Mouse (Mus musculus) MEL (cell line): Measurements from ENCODE around the gene Klrb1b. TPM values are rescaled to one million over a fixed set of nuclear protein-coding genes. Genes with fewer than 3 reads are reported as not detected.
A peak's percentile ranks its signal among the peaks of the same experiment; 100 is the strongest.

ENCODE experiments used
- DNase-seq: peaks from one replicate; pipeline ENCODE4 v3.0.0; 2011; ENCODE audit warnings: low read depth, low spot score
- H3K27ac ChIP-seq: 2 replicates; pipeline ENCODE4 v1.5.1; 2012; ENCODE audit warnings: low read depth, mild to moderate bottlenecking, control low read depth, low read length, moderate library complexity; ENCODE audit not compliant: control insufficient read depth
- H3K27me3 ChIP-seq, 2 experiments: fragments of 150-350 bp in 1 of 2; sonication (generic) in 1 of 2; 2 replicates each; pipeline ENCODE4 v1.6.1; 2012; ENCODE audit warnings: low read length in 2 of 2, mild to moderate bottlenecking in 2 of 2, improper control_type of control experiment in 1 of 2, moderate library complexity in 1 of 2; ENCODE audit not compliant: insufficient read depth in 2 of 2, control insufficient read depth in 1 of 2
- H3K36me3 ChIP-seq, 2 experiments: 2 replicates each; pipeline ENCODE4 v1.6.1; 2012 to 2014; ENCODE audit warnings: low read length in 2 of 2, improper control_type of control experiment in 1 of 2, inconsistent platforms in 1 of 2, mild to moderate bottlenecking in 1 of 2; ENCODE audit not compliant: insufficient read depth in 2 of 2, control insufficient read depth in 1 of 2
- H3K4me1 ChIP-seq, 2 experiments: fragments of 150-350 bp in 1 of 2; sonication (generic) in 1 of 2; 2 replicates each; pipeline ENCODE4 v1.6.1; 2012; ENCODE audit warnings: low read length in 2 of 2, improper control_type of control experiment in 1 of 2, mild to moderate bottlenecking in 1 of 2; ENCODE audit not compliant: insufficient read depth in 2 of 2, control insufficient read depth in 1 of 2
- H3K4me3 ChIP-seq, 2 experiments: fragments of 150-350 bp in 1 of 2; sonication (generic) in 1 of 2; 2 replicates each; pipeline ENCODE4 v1.5.1; 2012; ENCODE audit warnings: low read depth in 2 of 2, low read length in 2 of 2, mild to moderate bottlenecking in 2 of 2, moderate library complexity in 2 of 2, control low read depth in 1 of 2, improper control_type of control experiment in 1 of 2; ENCODE audit not compliant: control insufficient read depth in 1 of 2, insufficient read depth in 1 of 2
- H3K79me2 ChIP-seq: 2 replicates; pipeline ENCODE4 v1.6.1; 2012; ENCODE audit warnings: mild to moderate bottlenecking, low read length, moderate library complexity; ENCODE audit not compliant: control insufficient read depth, poor library complexity, insufficient read depth
- H3K9ac ChIP-seq: 2 replicates; pipeline ENCODE4 v1.6.1; 2012; ENCODE audit warnings: low read depth, mild to moderate bottlenecking, control low read depth, low read length, moderate library complexity; ENCODE audit not compliant: control insufficient read depth, poor library complexity, severe bottlenecking
- H3K9me3 ChIP-seq: fragments of 150-350 bp; sonication (generic); replicated peaks from 2 replicates; pipeline ENCODE4 v1.6.1; 2012; ENCODE audit warnings: mild to moderate bottlenecking, low read length, improper control_type of control experiment, moderate library complexity; ENCODE audit not compliant: insufficient read depth
- CHD1 ChIP-seq: IDR thresholded peaks from 2 replicates; pipeline ENCODE4 v1.6.1; 2012; ENCODE audit warnings: low read depth, mild to moderate bottlenecking, inconsistent platforms, low read length, improper control_type of control experiment
- ETS1 ChIP-seq: IDR thresholded peaks from 2 replicates; pipeline ENCODE4 v1.6.1; 2012; ENCODE audit warnings: low read depth, mild to moderate bottlenecking, inconsistent platforms, low read length, improper control_type of control experiment, moderate library complexity
- KAT2A ChIP-seq: conservative IDR thresholded peaks from 2 replicates; pipeline ENCODE4 v1.6.1; 2012; ENCODE audit warnings: low read depth, low read length, improper control_type of control experiment, inconsistent platforms
- MAZ ChIP-seq: IDR thresholded peaks from 2 replicates; pipeline ENCODE4 v1.6.1; 2012; ENCODE audit warnings: low read depth, mild to moderate bottlenecking, inconsistent platforms, low read length, improper control_type of control experiment
- MYB ChIP-seq: IDR thresholded peaks from 2 replicates; pipeline ENCODE4 v1.6.1; 2011; ENCODE audit warnings: mild to moderate bottlenecking, low read depth, low read length, improper control_type of control experiment
- NRF1 ChIP-seq: IDR thresholded peaks from 2 replicates; pipeline ENCODE4 v1.6.1; 2014; ENCODE audit warnings: low read depth, mild to moderate bottlenecking, inconsistent platforms, low read length, improper control_type of control experiment, moderate library complexity; ENCODE audit not compliant: poor library complexity, insufficient read depth, severe bottlenecking
- POLR2AphosphoS2 ChIP-seq: IDR thresholded peaks from 2 replicates; pipeline ENCODE4 v1.6.1; 2011; ENCODE audit warnings: low read length, improper control_type of control experiment
- POLR2AphosphoS5 ChIP-seq: IDR thresholded peaks from 2 replicates; pipeline ENCODE4 v1.6.1; 2012; ENCODE audit warnings: low read depth, borderline replicate concordance, mild to moderate bottlenecking, inconsistent platforms, low read length, moderate library complexity, mixed read lengths
- SMC3 ChIP-seq: IDR thresholded peaks from 2 replicates; pipeline ENCODE4 v1.6.1; 2011; ENCODE audit warnings: low read depth, low read length, improper control_type of control experiment
- TAL1 ChIP-seq: IDR thresholded peaks from 2 replicates; pipeline ENCODE4 v1.6.1; 2012; ENCODE audit warnings: mild to moderate bottlenecking, inconsistent platforms, low read length, moderate library complexity, mixed read lengths
- TBP ChIP-seq: IDR thresholded peaks from 2 replicates; pipeline ENCODE4 v1.8.0; 2011; ENCODE audit warnings: low read depth, low read length, improper control_type of control experiment
- TCF12 ChIP-seq: IDR thresholded peaks from 2 replicates; pipeline ENCODE4 v1.6.1; 2014; ENCODE audit warnings: low read depth, mild to moderate bottlenecking, inconsistent platforms, low read length, improper control_type of control experiment, moderate library complexity
- UBTF ChIP-seq: IDR thresholded peaks from 2 replicates; pipeline ENCODE4 v1.6.1; 2012; ENCODE audit warnings: low read depth, mild to moderate bottlenecking, inconsistent platforms, low read length, improper control_type of control experiment, moderate library complexity, borderline replicate concordance; ENCODE audit not compliant: insufficient read depth
- USF1 ChIP-seq: IDR thresholded peaks from 2 replicates; pipeline ENCODE4 v1.6.1; 2014; ENCODE audit warnings: low read depth, mild to moderate bottlenecking, inconsistent platforms, low read length, improper control_type of control experiment, moderate library complexity
- ZC3H11A ChIP-seq: IDR thresholded peaks from 2 replicates; pipeline ENCODE4 v1.6.1; 2012; ENCODE audit warnings: low read depth, mild to moderate bottlenecking, inconsistent platforms, low read length, improper control_type of control experiment
- ZMIZ1 ChIP-seq: IDR thresholded peaks from 2 replicates; pipeline ENCODE4 v1.6.1; 2012; ENCODE audit warnings: low read depth, mild to moderate bottlenecking, inconsistent platforms, low read length, improper control_type of control experiment, moderate library complexity
- ZNF384 ChIP-seq: IDR thresholded peaks from 2 replicates; pipeline ENCODE4 v1.6.1; 2012; ENCODE audit warnings: low read depth, mild to moderate bottlenecking, inconsistent platforms, low read length, improper control_type of control experiment
- polyA plus RNA-seq, 2 experiments: library from polyadenylated mRNA; stranded (reverse) in 1 of 2; unstranded in 1 of 2; fragments of >175 nt in 1 of 2; fragments of >200 nt in 1 of 2; gene quantifications; 2 replicates each; pipeline versions ENCODE4 v1.2.1 to v1.2.4; 2012; ENCODE audit warnings: low replicate concordance in 2 of 2, low read depth in 1 of 2; ENCODE audit not compliant: insufficient read length in 2 of 2, insufficient read depth in 1 of 2, missing spikeins in 1 of 2
- total RNA-seq: library from RNA; depleted of rRNA; stranded (reverse); fragments of 300-350 nt; gene quantifications from 2 replicates; pipeline ENCODE4 v1.2.3, GENCODE M21; 2012; rRNA removed

Klrb1b gene
- total RNA-seq: not detected in 2 replicates
- not detected for polyA plus RNA-seq

- no peaks in the 10 kb centered on the region; a peak in 1 of 4 replicates for H3K27me3 ChIP-seq
- H3K9ac ChIP-seq: no peak within 1 kb of the TSS
- no peak for TF ChIP-seq MAZ
- TF ChIP-seq TCF12: no peak
- TF ChIP-seq ETS1: no peak
- no peak for TF ChIP-seq POLR2AphosphoS5
- TF ChIP-seq TAL1: no peak
- no peak for TF ChIP-seq ZC3H11A
- no peak for TF ChIP-seq USF1
- no peak for TF ChIP-seq MYB
- no peak for TF ChIP-seq NRF1
- no peak for TF ChIP-seq POLR2AphosphoS2
- no peak for TF ChIP-seq ZMIZ1
- no peak for TF ChIP-seq CHD1
- no peak for TF ChIP-seq ZNF384
- no peak for TF ChIP-seq UBTF
- no peak for TF ChIP-seq SMC3
- TF ChIP-seq TBP: no peak
- TF ChIP-seq, all 39 proteins: peak for 0
- no peaks in the 10 kb centered on the region for H3K9me3 ChIP-seq
- H3K36me3 ChIP-seq: no peaks in the 10 kb centered on the region
- H3K27ac ChIP-seq: no peak within 1 kb of the TSS
- no peak within 1 kb of the TSS for H3K4me3 ChIP-seq
- H3K4me1 ChIP-seq: no peaks in the 10 kb centered on the region
- no peak for DNase-seq
- no peaks in the 10 kb centered on the region for H3K79me2 ChIP-seq
Observed at GRCm38 (mm10) chr6:128826132-128826531, at the start of gene Klrb1b, which contains the start of gene Gm44511. Klrb1b (minus strand) TSS chr6:128826331. Gm44511 (minus strand) TSS chr6:128826315.

- H3K27me3 ChIP-seq: no peaks in the 10 kb centered on the region
- no peak overlapping the region for H3K4me3 ChIP-seq
- DNase-seq: no peak
- H3K27ac ChIP-seq: no peak overlapping the region
- no peaks in the 10 kb centered on the region for H3K79me2 ChIP-seq
- H3K36me3 ChIP-seq: no peaks in the 10 kb centered on the region
- TF ChIP-seq KAT2A: no peak
- peak; percentile 68 for TF ChIP-seq ZNF384
- no peaks in the 10 kb centered on the region for H3K9me3 ChIP-seq
- no peak overlapping the region for H3K9ac ChIP-seq
- no peaks in the 10 kb centered on the region for H3K4me1 ChIP-seq
Observed at GRCm38 (mm10) chr6:128871910-128872610, 45.9 kb upstream of the Klrb1b start.
